Mouse (Mus musculus): ENCODE data around the gene Chst15. TPM values are rescaled to one million over a fixed set of nuclear protein-coding genes. Genes with fewer than 3 reads are reported as not detected.

The Chst15 gene
- polyA plus RNA-seq, 1 experiment from 2014 or later, result 13.1 TPM

GRCm38 (mm10) chr7:132276287-132276686, 40.7 kb downstream of the Chst15 start:
- Histone ChIP-seq H3K27me3 (replicated peaks; ENCODE audit: insufficient read depth, low read length) (no peaks in the 10 kb centered on the region), H3K9ac (replicated peaks; ENCODE audit: low read depth) (no peak overlapping the region), H3K4me3 (ENCODE audit: low read depth, low read length) (no peak overlapping the region), H3K4me1 (ENCODE audit: insufficient read depth, low read depth, low read length) (no peaks in the 10 kb centered on the region), H3K9me3 (ENCODE audit: low read length) (no peaks in the 10 kb centered on the region), H3K4me2 (replicated peaks; ENCODE audit: low read depth, low read length) (no peak overlapping the region), H3K36me3 (ENCODE audit: insufficient read depth, low read length) (no peaks in the 10 kb centered on the region), H3K27ac (ENCODE audit: low read length) (no peak overlapping the region)
- ATAC-seq (no peak), DNase-seq (ENCODE audit: low spot score) (no peak)
- WGBS, result 85% methylated on average over 5 of the region's 5 CpGs
- TF ChIP-seq EP300 (IDR thresholded peaks at IDR 0.05) (no peak), CTCF (IDR thresholded peaks at IDR 0.05) (no peak)

DNA sequence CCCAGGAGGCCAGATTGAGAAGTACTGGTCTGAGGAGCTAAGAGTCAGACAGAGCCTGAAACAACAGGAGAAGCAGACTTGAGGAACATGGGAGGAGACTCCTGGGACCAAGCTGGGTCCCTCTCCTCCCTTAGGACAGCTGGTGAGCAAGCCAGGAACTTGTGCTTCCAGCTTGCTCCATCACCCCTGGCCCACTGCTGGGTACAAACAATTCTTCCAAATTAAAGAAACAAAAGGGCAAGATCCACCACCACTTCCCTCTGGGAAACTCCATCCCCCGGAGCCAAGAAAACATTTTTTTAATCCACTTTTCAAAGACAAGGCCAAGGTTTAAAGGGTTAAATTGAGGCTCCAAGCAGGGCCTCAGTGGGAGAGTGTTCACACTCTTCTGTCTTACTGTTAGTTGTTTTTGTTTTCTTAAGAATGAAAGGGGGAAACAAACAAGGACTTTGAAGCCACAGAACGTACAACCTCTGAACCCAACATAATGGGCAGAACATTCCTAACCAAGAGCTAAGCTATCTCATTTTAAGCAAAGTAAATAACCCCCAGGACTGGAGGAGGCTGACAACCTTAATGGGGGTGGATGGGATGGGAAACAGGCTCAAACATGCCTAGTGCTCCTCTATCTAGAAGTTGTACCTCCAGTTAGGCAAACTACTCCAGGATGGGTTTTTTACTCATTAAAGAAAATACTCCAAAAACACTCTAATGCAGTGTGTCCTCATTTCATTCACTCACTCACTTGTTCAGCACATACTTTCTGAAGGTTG, 43.1 kb downstream of the Chst15 start:
- Histone ChIP-seq H3K36me3 (ENCODE audit: insufficient read depth, low read length) (no peaks in the 10 kb centered on the region), H3K27ac (ENCODE audit: low read length) (no peak overlapping the region), H3K4me1 (ENCODE audit: insufficient read depth, low read depth, low read length) (no peaks in the 10 kb centered on the region; the same call in 1 of the 2 replicates), H3K4me3 (ENCODE audit: low read depth, low read length) (no peak overlapping the region), H3K9ac (replicated peaks; ENCODE audit: low read depth) (no peak overlapping the region), H3K4me2 (replicated peaks; ENCODE audit: low read depth, low read length) (no peak overlapping the region), H3K9me3 (ENCODE audit: low read length) (no peaks in the 10 kb centered on the region), H3K27me3 (replicated peaks; ENCODE audit: insufficient read depth, low read length) (no peaks in the 10 kb centered on the region)
- 53% methylated on average over 2 of the region's 2 CpGs for WGBS
- TF ChIP-seq EP300 (IDR thresholded peaks at IDR 0.05), result no peak
- ATAC-seq (peak; percentile 21), DNase-seq (ENCODE audit: low spot score) (no peak)

- Histone ChIP-seq H3K27ac (ENCODE audit: low read length) (no peak overlapping the region), H3K4me3 (ENCODE audit: low read depth, low read length) (no peak overlapping the region), H3K4me2 (replicated peaks; ENCODE audit: low read depth, low read length) (no peak overlapping the region), H3K9me3 (ENCODE audit: low read length) (no peaks in the 10 kb centered on the region), H3K9ac (replicated peaks; ENCODE audit: low read depth) (no peak overlapping the region), H3K36me3 (ENCODE audit: insufficient read depth, low read length) (no peaks in the 10 kb centered on the region), H3K27me3 (replicated peaks; ENCODE audit: insufficient read depth, low read length) (no peaks in the 10 kb centered on the region), H3K4me1 (ENCODE audit: insufficient read depth, low read depth, low read length) (no peaks in the 10 kb centered on the region; the same call in 1 of the 2 replicates)
- TF ChIP-seq CTCF (IDR thresholded peaks at IDR 0.05) (no peak), EP300 (IDR thresholded peaks at IDR 0.05) (no peak)
- DNase-seq (ENCODE audit: low spot score), result no peak
- 92% methylated on average over 5 of the region's 5 CpGs for whole genome bisulfite sequencing
- ATAC-seq, result no peak
These were observed 44.0 kb downstream of the Chst15 start for GRCm38 (mm10) chr7:132272984-132273383.

- Histone ChIP-seq H3K27ac (ENCODE audit: low read length) (peak overlapping the region; percentile 51), H3K9ac (replicated peaks; ENCODE audit: low read depth) (no peak overlapping the region), H3K27me3 (replicated peaks; ENCODE audit: insufficient read depth, low read length) (no peaks in the 10 kb centered on the region), H3K4me1 (ENCODE audit: insufficient read depth, low read depth, low read length) (no peaks in the 10 kb centered on the region; the same call in 1 of the 2 replicates), H3K4me2 (replicated peaks; ENCODE audit: low read depth, low read length) (no peak overlapping the region), H3K9me3 (ENCODE audit: low read length) (no peaks in the 10 kb centered on the region), H3K36me3 (ENCODE audit: insufficient read depth, low read length) (no peaks in the 10 kb centered on the region; the same call in 1 of the 2 replicates), H3K4me3 (ENCODE audit: low read depth, low read length) (no peak overlapping the region)
- no peak for TF ChIP-seq CTCF (IDR thresholded peaks at IDR 0.05)
- TF ChIP-seq EP300 (IDR thresholded peaks at IDR 0.05), result no peak
- WGBS, result 54% methylated on average over 8 of the region's 8 CpGs
- peak; percentile 76 for DNase-seq (ENCODE audit: low spot score)
- peak; percentile 81 for ATAC-seq
These were observed 46.7 kb downstream of the Chst15 start for GRCm38 (mm10) chr7:132270364-132270763.

DNA sequence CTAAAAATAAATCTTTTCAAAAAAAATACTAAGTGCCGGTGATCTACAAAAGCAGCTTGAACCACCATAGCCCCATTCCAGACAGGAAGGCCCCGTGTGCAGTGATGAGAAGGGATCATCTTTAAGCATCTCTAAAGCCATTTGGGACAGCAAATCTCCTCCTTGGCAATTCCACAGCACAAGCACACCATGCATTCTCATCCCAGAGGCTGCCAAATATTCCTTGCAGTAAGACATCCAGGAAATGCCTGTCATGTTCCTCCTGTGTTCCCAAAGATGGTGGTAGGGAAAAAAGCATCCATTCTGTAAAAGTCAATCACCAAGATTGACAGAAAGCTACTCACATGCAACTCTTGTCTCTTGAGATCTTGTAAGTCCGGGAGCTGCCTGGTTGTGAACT, 47.4 kb downstream of the Chst15 start:
- H3K36me3 ChIP-seq (ENCODE audit: insufficient read depth, low read length), result no peaks in the 10 kb centered on the region; the same call in 1 of the 2 replicates
- TF ChIP-seq EP300 (IDR thresholded peaks at IDR 0.05), result no peak
- no peak for TF ChIP-seq CTCF (IDR thresholded peaks at IDR 0.05)
- no peaks in the 10 kb centered on the region for H3K9me3 ChIP-seq (ENCODE audit: low read length)
- no peak for ATAC-seq
- peak overlapping the region; percentile 19; the same call in 1 of the 2 replicates for H3K4me2 ChIP-seq (replicated peaks; ENCODE audit: low read depth, low read length)
- H3K27me3 ChIP-seq (replicated peaks; ENCODE audit: insufficient read depth, low read length), result no peaks in the 10 kb centered on the region
- 77% methylated on average over 3 of the region's 3 CpGs for WGBS
- H3K4me3 ChIP-seq (ENCODE audit: low read depth, low read length), result no peak overlapping the region
- peak overlapping the region; percentile 51; the same call in 1 of the 2 replicates for H3K27ac ChIP-seq (ENCODE audit: low read length)
- no peak overlapping the region for H3K9ac ChIP-seq (replicated peaks; ENCODE audit: low read depth)
- no peaks in the 10 kb centered on the region; the same call in 1 of the 2 replicates for H3K4me1 ChIP-seq (ENCODE audit: insufficient read depth, low read depth, low read length)
- DNase-seq (ENCODE audit: low spot score), result no peak

- no peak for DNase-seq (ENCODE audit: low spot score)
- no peak for TF ChIP-seq CTCF (IDR thresholded peaks at IDR 0.05)
- TF ChIP-seq EP300 (IDR thresholded peaks at IDR 0.05), result no peak
- WGBS, result 69% methylated on average over 4 of the region's 4 CpGs
- Histone ChIP-seq H3K9me3 (ENCODE audit: low read length) (no peaks in the 10 kb centered on the region), H3K4me1 (ENCODE audit: insufficient read depth, low read depth, low read length) (no peaks in the 10 kb centered on the region; the same call in 1 of the 2 replicates), H3K9ac (replicated peaks; ENCODE audit: low read depth) (no peak overlapping the region), H3K4me3 (ENCODE audit: low read depth, low read length) (no peak overlapping the region), H3K27me3 (replicated peaks; ENCODE audit: insufficient read depth, low read length) (no peaks in the 10 kb centered on the region), H3K27ac (ENCODE audit: low read length) (no peak overlapping the region; the same call in 1 of the 2 replicates), H3K4me2 (replicated peaks; ENCODE audit: low read depth, low read length) (no peak overlapping the region), H3K36me3 (ENCODE audit: insufficient read depth, low read length) (no peaks in the 10 kb centered on the region; the same call in 1 of the 2 replicates)
- peak; percentile 11; the same call in 1 of the 2 replicates for ATAC-seq
These were observed 49.1 kb downstream of the Chst15 start for GRCm38 (mm10) chr7:132267721-132268498.
